Mouse (Mus musculus) heart, adult 2 months (tissue): ENCODE results near the gene Elf5.

ENCODE experiments used
- CTCF ChIP-seq: fragments of 200-600 bp; IDR thresholded peaks from 2 replicates; pipeline ENCODE4 v1.8.1; 2022; ENCODE audit warnings: antibody characterized with exemption, mild to moderate bottlenecking, moderate library complexity
- EP300 ChIP-seq: fragments of 200-500 bp; IDR thresholded peaks from 2 replicates; pipeline ENCODE4 v1.6.1; 2011; ENCODE audit warnings: low read depth, low read length, control low read depth; ENCODE audit not compliant: insufficient read depth

DNA sequence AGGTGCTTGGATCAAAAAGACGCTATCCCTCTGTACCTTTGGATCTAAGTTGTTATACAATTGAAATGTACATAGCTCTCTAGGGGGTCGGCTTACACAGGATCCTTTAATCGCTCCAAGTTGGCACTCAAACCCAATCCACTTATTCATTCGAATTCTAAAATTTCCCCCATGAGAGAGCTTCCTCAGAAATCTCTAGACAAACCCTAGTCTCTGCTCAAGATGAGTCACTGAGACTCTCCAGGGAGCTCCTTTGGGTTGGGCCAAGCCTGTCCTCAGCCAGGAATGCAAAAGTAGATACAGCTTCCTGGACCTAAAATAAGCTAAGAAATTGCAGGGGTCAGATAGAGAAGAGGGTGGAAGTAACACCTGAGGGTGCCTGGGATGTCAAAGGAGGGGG, 10.8 kb upstream of the Elf5 start:
- no peak for TF ChIP-seq CTCF
- TF ChIP-seq EP300 = no peak
